Mouse (Mus musculus) E14TG2a.4 (cell line): ENCODE measurements around the gene Tapbpl.

ENCODE experiments used
- H3K27me3 ChIP-seq: 2 replicates; pipeline ENCODE4 v1.6.1; 2014; ENCODE audit warnings: low read length, control low read depth; ENCODE audit not compliant: insufficient read depth
- H3K36me3 ChIP-seq: 2 replicates; pipeline ENCODE4 v1.6.1; 2014; ENCODE audit warnings: low read length, control low read depth; ENCODE audit not compliant: insufficient read depth
- H3K4me1 ChIP-seq: replicated peaks from 2 replicates; pipeline ENCODE4 v1.6.1; 2014; ENCODE audit warnings: low read depth, low read length, control low read depth
- H3K4me3 ChIP-seq: replicated peaks from 2 replicates; pipeline ENCODE4 v1.5.1; 2014; ENCODE audit warnings: mild to moderate bottlenecking, low read length
- H3K9me3 ChIP-seq: 2 replicates; pipeline ENCODE4 v1.6.1; 2014; ENCODE audit warnings: low read length, control low read depth
- CTCF ChIP-seq: conservative IDR thresholded peaks from 2 replicates; pipeline ENCODE4 v1.5.1; 2014; ENCODE audit warnings: low read length
- NANOG ChIP-seq: IDR thresholded peaks from 2 replicates; pipeline ENCODE4 v1.6.1; 2014; ENCODE audit warnings: borderline replicate concordance, low read length, mixed read lengths
- POU5F1 ChIP-seq: IDR thresholded peaks from 2 replicates; pipeline ENCODE4 v1.6.1; 2014; ENCODE audit warnings: low read length, borderline replicate concordance

Tapbpl gene

GRCm38 (mm10) chr6:125182133-125182532, 49.5 kb downstream of the Tapbpl start:
- no peak for TF ChIP-seq CTCF
- TF ChIP-seq POU5F1 = no peak
- no peak for TF ChIP-seq NANOG
- no peak overlapping the region for H3K4me3 ChIP-seq
- H3K36me3 ChIP-seq = peaks cover 99% of the 10 kb centered on the region
- H3K27me3 ChIP-seq = no peaks in the 10 kb centered on the region
- H3K4me1 ChIP-seq = 0 out of 2 replicates have a peak, but pooled peaks cover 13% of the 10 kb centered on the region
- no peaks in the 10 kb centered on the region for H3K9me3 ChIP-seq

GRCm38 (mm10) chr6:125179601-125180000, 52.1 kb downstream of the Tapbpl start:
- no peak overlapping the region for H3K4me3 ChIP-seq
- H3K4me1 ChIP-seq = peaks cover 37% of the 10 kb centered on the region
- TF ChIP-seq NANOG (no peak), POU5F1 (no peak), CTCF (no peak)
- peaks cover 99% of the 10 kb centered on the region for H3K36me3 ChIP-seq
- no peaks in the 10 kb centered on the region for H3K9me3 ChIP-seq
- H3K27me3 ChIP-seq = no peaks in the 10 kb centered on the region

GRCm38 (mm10) chr6:125175469-125175868, 56.2 kb downstream of the Tapbpl start:
- H3K4me1 ChIP-seq = peaks cover 69% of the 10 kb centered on the region
- H3K36me3 ChIP-seq = peaks cover 100% of the 10 kb centered on the region
- no peak for TF ChIP-seq POU5F1
- TF ChIP-seq NANOG = no peak
- TF ChIP-seq CTCF = no peak
- no peaks in the 10 kb centered on the region for H3K27me3 ChIP-seq
- H3K9me3 ChIP-seq = no peaks in the 10 kb centered on the region
- H3K4me3 ChIP-seq = no peak overlapping the region
